Mouse (Mus musculus): ENCODE data around the gene Fgf22. TPM values are rescaled to one million over a fixed set of nuclear protein-coding genes. Genes with fewer than 3 reads are reported as not detected.

The Fgf22 gene
- polyA plus RNA-seq, 1 experiment = not detected

- no peaks in the 10 kb centered on the region for H3K36me3 ChIP-seq (replicated peaks; ENCODE audit: low read length)
- peaks cover 53% of the 10 kb centered on the region for H3K4me1 ChIP-seq
- H3K4me3 ChIP-seq (replicated peaks) = no peak overlapping the region
- no peak for TF ChIP-seq FLI1 (IDR thresholded peaks at IDR 0.05; ENCODE audit: low read length)
- no peaks in the 10 kb centered on the region for H3K9me3 ChIP-seq
- peaks cover 28% of the 10 kb centered on the region for H3K27me3 ChIP-seq (replicated peaks)
Measured at GRCm38 (mm10) chr10:79783920-79784800, 29.3 kb downstream of the Fgf22 start.

- no peaks in the 10 kb centered on the region for H3K36me3 ChIP-seq (replicated peaks; ENCODE audit: low read length)
- peak overlapping the region; percentile 68 for H3K4me3 ChIP-seq (replicated peaks)
- peaks cover 37% of the 10 kb centered on the region for H3K4me1 ChIP-seq
- TF ChIP-seq GATA1 (IDR thresholded peaks at IDR 0.05; ENCODE audit: borderline replicate concordance, low read length) (no peak), FLI1 (IDR thresholded peaks at IDR 0.05; ENCODE audit: low read length) (no peak)
- no peaks in the 10 kb centered on the region for H3K9me3 ChIP-seq
- H3K27me3 ChIP-seq (replicated peaks) = peaks cover 26% of the 10 kb centered on the region
Measured at GRCm38 (mm10) chr10:79788386-79789158, 33.7 kb downstream of the Fgf22 start.

GRCm38 (mm10) chr10:79789581-79789980 is 34.7 kb downstream of the Fgf22 start:
- H3K36me3 ChIP-seq (replicated peaks; ENCODE audit: low read length) = no peaks in the 10 kb centered on the region
- no peaks in the 10 kb centered on the region for H3K9me3 ChIP-seq
- no peak overlapping the region for H3K4me3 ChIP-seq (replicated peaks)
- no peak for TF ChIP-seq GATA1 (IDR thresholded peaks at IDR 0.05; ENCODE audit: borderline replicate concordance, low read length)
- TF ChIP-seq FLI1 (IDR thresholded peaks at IDR 0.05; ENCODE audit: low read length) = no peak
- peaks cover 40% of the 10 kb centered on the region for H3K4me1 ChIP-seq
- H3K27me3 ChIP-seq (replicated peaks) = peaks cover 31% of the 10 kb centered on the region

DNA sequence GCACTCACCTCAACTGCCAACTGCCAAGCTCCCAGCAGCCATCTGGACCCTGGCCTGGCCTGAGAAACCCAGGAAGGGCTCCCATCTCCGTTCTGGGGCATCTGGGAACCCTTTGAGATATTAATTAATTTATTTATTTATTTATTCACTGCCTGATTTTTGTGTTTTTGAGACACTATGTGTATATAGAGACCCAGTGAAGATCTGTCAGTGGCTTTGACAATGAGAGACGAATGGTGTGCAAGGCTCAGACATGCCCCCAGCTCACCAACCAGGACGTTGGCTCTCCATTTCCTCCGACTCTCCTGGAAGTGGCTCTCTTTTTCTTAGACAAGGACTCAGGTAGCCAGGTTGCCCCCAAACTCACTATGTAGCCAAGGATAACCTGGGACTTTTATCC is 36.0 kb downstream of the Fgf22 start, which contains the start of gene Prss57:
Prss57 (minus strand) TSS at position 101 of the 400 bp plus-strand sequence.
- no peak for TF ChIP-seq GATA1 (IDR thresholded peaks at IDR 0.05; ENCODE audit: borderline replicate concordance, low read length)
- TF ChIP-seq FLI1 (IDR thresholded peaks at IDR 0.05; ENCODE audit: low read length) = no peak
- Histone ChIP-seq H3K27me3 (replicated peaks) (peaks cover 30% of the 10 kb centered on the region), H3K9me3 (peaks cover 2% of the 10 kb centered on the region; the same call in 1 of the 2 replicates), H3K4me1 (peaks cover 46% of the 10 kb centered on the region), H3K36me3 (replicated peaks; ENCODE audit: low read length) (no peaks in the 10 kb centered on the region), H3K4me3 (replicated peaks) (no peak within 1 kb of the TSS)

DNA sequence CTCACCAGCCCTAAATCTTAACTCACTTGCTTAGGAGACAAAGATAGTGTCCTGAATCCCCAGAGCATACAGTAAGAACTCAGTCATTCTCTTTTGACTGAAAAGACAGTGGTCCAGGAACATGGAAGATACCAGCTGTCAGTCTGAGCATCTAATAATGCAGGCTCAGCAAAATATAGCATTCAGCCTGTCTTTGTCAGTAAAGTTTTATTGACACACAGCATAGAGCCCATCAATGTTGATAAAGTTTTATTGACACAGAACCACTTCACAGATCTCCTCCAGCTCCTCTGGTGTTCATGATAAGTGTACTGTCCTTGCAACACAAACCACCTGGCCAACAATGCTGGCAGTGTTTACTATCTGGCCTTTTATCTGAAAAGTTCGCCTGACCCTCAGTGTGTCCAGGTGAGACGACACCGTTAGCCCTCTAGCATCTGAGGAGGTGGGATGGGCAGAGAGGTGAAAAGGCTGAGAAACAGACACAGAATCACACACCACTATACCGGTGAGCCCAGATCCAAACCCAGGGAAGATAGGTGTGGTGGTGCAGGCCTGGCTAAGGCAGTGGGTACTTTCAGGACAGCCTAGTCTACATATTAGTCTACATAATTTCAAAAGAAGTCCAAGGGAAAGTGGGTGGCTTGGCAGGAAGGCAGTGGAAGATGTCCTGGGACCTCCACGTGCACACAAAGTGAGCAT is 37.6 kb downstream of the Fgf22 start:
- peaks cover 2% of the 10 kb centered on the region; the same call in 1 of the 2 replicates for H3K9me3 ChIP-seq
- H3K4me3 ChIP-seq (replicated peaks) = peak overlapping the region; percentile 93
- no peak for TF ChIP-seq FLI1 (IDR thresholded peaks at IDR 0.05; ENCODE audit: low read length)
- TF ChIP-seq GATA1 (IDR thresholded peaks at IDR 0.05; ENCODE audit: borderline replicate concordance, low read length) = no peak
- peaks cover 56% of the 10 kb centered on the region for H3K4me1 ChIP-seq
- peaks cover 26% of the 10 kb centered on the region for H3K27me3 ChIP-seq (replicated peaks)
- no peaks in the 10 kb centered on the region for H3K36me3 ChIP-seq (replicated peaks; ENCODE audit: low read length)

DNA sequence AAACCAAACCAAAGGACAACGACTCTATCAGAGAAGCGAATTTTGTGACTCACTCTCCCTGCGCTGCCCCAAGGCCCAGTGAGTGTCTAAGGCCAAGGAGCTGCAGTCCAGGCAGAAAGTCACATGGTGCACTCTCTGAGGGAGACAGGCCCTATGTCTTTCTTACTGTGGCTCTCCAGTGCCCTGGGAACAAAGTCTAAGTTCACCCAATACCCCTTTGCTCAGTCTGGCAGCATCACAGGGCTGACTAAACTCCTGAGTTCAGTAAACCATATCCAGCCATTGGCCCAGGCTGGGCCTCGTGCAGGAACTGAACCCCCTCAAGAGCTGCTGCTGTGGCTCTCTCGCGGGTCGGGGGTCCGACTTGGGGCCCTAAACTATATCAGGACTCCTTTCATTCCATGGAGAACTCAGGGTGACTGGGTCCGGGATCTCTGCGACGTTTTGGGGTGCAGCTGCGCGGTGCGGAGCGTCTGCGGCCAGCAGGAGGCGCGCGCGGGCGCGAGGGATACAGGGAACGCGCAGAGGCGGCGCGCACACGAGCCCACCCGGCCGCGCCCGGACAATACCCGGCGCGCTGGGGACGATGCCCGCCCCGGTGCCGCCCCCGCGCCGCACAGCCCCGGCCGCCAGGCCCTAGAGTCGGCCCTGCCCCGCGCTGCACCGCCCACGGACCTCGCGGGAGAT is 38.3 kb downstream of the Fgf22 start, which contains the start of gene Palm:
Palm (plus strand) TSS at position 522 of the 687 bp plus-strand sequence.
- TF ChIP-seq GATA1 (IDR thresholded peaks at IDR 0.05; ENCODE audit: borderline replicate concordance, low read length) = no peak
- TF ChIP-seq FLI1 (IDR thresholded peaks at IDR 0.05; ENCODE audit: low read length) = no peak
- Histone ChIP-seq H3K4me3 (replicated peaks) (peak within 1 kb of the TSS; percentile 93), H3K36me3 (replicated peaks; ENCODE audit: low read length) (no peaks in the 10 kb centered on the region), H3K27me3 (replicated peaks) (peaks cover 26% of the 10 kb centered on the region), H3K4me1 (peaks cover 61% of the 10 kb centered on the region), H3K9me3 (peaks cover 2% of the 10 kb centered on the region; the same call in 1 of the 2 replicates)

DNA sequence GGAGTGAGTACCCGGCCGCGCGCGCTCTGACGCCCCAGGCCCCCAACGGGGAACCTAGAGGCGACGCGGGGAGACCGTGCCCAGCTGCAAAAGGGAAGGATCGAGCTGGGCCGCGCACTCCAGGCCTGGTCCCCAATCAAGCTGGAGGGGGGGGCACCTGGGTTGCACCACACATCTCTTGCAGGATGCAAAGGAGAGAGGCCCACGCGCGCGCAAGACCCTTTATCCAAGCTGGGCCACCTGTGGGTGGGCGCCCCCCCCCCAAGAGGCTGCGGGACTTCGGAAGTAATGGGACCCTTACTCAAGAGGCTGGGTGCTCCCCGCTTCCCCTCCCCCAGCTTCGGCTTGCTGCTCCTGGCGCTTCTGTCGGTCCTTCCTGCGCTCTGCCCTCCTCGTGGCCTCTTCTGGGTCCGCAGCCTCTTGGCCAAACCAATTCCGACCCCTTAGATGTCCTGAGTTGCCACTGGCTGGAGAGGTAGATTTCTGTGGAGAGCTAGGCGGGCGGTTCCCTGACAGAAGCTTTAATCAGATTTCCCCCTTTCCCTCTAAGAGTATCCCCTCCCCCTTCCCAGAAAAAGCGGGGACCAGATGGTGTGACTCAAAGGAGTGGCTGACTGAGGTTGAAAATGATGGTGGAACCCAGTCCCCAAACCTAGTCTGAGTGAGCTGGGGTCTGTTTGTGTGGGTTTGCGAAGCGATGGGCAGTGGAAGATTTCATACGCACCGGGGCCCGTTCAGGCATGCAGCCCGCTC is 39.0 kb downstream of the Fgf22 start:
- peaks cover 2% of the 10 kb centered on the region; the same call in 1 of the 2 replicates for H3K9me3 ChIP-seq
- no peaks in the 10 kb centered on the region for H3K36me3 ChIP-seq (replicated peaks; ENCODE audit: low read length)
- H3K4me3 ChIP-seq (replicated peaks) = peak overlapping the region; percentile 93
- TF ChIP-seq GATA1 (IDR thresholded peaks at IDR 0.05; ENCODE audit: borderline replicate concordance, low read length) = no peak
- no peak for TF ChIP-seq FLI1 (IDR thresholded peaks at IDR 0.05; ENCODE audit: low read length)
- H3K4me1 ChIP-seq = peaks cover 63% of the 10 kb centered on the region
- H3K27me3 ChIP-seq (replicated peaks) = peaks cover 26% of the 10 kb centered on the region

GRCm38 (mm10) chr10:79794491-79794931 is 39.6 kb downstream of the Fgf22 start:
- Histone ChIP-seq H3K9me3 (peaks cover 2% of the 10 kb centered on the region; the same call in 1 of the 2 replicates), H3K36me3 (replicated peaks; ENCODE audit: low read length) (no peaks in the 10 kb centered on the region), H3K27me3 (replicated peaks) (peaks cover 23% of the 10 kb centered on the region), H3K4me1 (peaks cover 68% of the 10 kb centered on the region), H3K4me3 (replicated peaks) (peak overlapping the region; percentile 93)
- TF ChIP-seq FLI1 (IDR thresholded peaks at IDR 0.05; ENCODE audit: low read length) (no peak), GATA1 (IDR thresholded peaks at IDR 0.05; ENCODE audit: borderline replicate concordance, low read length) (no peak)

Measured in megakaryocyte, embryonic 14.5 days (primary cell).